Mouse (Mus musculus): ENCODE measurements around the gene Aoah. TPM values are rescaled to one million over a fixed set of nuclear protein-coding genes. Genes with fewer than 3 reads are reported as not detected.

Aoah gene
- 10 to 100 TPM; 77.1 to 81.2 TPM for total RNA-seq (2023)

GRCm38 (mm10) chr13:20793901-20794300 lies at the start of gene Aoah:
Gene Aoah (plus strand): TSS chr13:20794113.

GRCm38 (mm10) chr13:21074847-21075246 lies 280.9 kb downstream of the Aoah start, which contains the start of gene Olfr1370:
Gene Olfr1370 (minus strand): TSS chr13:21074947.

All from neutrophil, adult 83 days (primary cell).